Mouse (Mus musculus): ENCODE results near the gene Cxcl14.

- TF ChIP-seq POLR2A (IDR thresholded peaks at IDR 0.05; ENCODE audit: low read depth, low read length) (no peak), CTCF (IDR thresholded peaks at IDR 0.05; ENCODE audit: extremely low read depth, insufficient read depth, insufficient read length, insufficient replicate concordance) (no peak)
Observed at GRCm38 (mm10) chr13:56267396-56267795, 29.0 kb downstream of the Cxcl14 start.

All from spleen, adult 2 months (tissue).